Mouse (Mus musculus) urinary bladder, adult 18-20 months (tissue): ENCODE measurements around the gene Dach1.

Experiments used
- DNase-seq, 2 experiments: peaks; one replicate each; pipeline ENCODE4 v3.0.0; 2022; ENCODE audit warnings: low spot score in 2 of 2, mixed read lengths in 2 of 2

Gene Dach1

DNA sequence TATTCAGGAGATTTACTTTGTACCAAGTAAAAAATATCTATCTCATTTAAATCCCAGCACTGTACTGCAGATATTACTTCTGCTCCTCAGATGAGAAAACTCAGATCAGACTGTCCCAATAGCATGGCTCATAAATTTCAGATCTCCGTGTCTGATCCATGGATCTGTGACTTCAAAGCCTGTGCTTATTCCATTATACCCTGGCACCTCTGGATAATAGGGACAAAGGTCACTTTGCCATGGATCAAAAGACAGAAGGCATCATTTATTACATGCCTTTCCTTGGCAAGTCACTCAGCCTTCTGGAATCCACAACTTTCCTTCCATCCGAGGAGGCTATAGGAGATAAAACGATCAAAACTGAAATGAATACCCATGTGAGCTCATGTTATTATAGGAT is 132.4 kb downstream of the Dach1 start:
- no peak for DNase-seq

DNA sequence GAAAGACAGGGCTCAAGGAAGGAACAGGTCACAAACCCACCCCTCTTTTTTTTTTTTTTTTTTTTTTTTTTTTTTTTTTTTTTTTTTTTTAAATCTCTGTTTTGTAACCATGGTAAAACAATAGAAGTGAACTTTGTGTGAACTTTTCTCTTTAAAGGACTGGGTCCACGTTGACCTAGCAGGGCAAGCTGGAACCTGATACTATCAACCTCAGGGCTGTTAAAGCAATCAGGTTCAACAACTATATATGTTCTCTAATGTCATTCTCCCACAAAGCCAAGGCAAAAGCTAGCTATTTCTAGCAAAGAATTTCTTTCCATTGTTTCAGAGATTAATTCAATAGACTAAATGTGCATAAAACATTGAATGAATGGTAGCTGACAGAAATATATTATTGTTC is 134.3 kb downstream of the Dach1 start:
- peak in 1 of 2 experiments; percentile 3 for DNase-seq

DNA sequence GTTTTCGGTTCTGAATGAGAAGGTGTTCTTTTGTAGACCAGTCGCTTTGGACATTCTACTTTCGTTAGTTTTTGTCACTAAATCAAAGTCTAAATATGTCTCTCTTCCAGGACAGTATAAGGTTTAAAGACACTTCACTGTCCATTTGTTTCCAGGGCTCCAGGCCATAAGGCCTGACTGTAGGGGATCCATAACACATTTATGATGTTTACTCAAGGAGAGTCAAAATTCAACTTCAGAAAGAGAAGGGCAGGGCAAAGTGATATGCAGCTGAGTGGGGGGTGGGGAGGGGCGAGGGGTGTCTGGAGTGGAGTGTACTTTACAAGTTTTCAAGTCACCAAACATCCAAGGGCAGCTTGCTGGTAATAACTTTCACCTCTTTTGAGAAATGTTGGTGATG is 146.0 kb downstream of the Dach1 start:
- no peak for DNase-seq

DNA sequence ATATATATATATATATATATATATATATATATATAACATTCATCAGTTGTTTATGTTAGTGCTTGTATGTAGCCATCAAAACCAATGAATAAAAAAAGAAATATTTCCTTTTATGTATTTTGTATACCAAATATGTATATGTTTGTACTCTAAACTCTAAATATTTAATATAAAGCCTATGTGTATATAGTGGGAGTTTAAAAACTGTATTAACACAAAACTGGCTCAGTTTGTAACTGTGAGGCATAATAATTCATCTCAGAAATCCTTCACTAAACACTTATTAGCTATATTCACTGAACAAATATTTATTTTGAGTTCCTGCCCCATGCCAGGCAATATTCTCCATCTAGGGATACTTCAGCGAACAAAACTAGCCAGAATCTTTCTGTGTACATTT is 155.5 kb downstream of the Dach1 start:
- no peak for DNase-seq

DNA sequence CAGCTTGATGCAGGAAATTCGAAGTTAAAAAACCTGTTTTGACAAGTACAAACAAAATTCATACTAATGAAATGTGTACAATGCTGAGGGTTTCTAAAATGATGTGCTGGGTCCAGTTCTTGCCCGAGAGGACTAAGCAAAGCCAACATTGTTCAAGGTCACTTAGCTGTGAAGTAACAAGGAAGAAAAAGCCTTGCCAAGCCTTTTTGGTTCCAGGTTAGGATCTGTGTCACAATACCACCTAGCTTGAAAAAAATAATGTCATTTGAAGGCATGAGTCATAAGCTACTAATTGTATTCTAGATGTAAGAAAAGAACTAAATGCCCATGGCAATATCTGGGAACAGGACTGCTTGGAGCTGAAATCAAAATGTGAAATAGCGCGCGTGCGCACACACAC is 161.1 kb downstream of the Dach1 start:
- no peak for DNase-seq

DNA sequence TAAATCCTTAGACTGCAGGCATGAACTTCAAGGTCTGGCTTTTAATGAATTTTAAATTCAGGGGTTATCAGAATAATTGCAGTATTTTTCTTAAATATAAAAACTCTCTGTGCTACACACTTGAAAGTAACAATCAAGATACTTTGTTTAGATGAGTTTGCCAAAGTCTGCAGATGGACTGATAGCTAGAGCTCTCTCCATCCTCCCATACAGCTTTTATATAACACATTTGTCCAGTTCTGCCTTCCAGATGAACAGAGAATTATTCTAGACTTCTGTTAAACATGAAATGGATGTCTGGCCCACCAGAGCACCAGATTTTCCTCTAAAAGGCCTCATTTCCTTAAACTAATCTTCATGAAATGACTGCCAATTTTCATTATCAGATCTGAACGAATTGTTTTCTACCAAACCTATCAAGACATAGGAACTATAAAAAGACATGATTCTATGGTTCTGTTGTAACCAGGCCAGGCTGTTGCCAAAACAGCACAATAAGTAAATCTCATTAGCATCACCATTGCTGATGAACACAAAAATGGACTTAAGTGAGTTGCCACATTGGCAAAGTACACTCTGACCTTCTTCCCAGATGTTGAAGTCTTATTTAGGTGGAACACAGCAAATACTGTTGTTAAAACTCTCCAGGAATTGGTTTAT is 167.4 kb downstream of the Dach1 start:
- DNase-seq: no peak

DNA sequence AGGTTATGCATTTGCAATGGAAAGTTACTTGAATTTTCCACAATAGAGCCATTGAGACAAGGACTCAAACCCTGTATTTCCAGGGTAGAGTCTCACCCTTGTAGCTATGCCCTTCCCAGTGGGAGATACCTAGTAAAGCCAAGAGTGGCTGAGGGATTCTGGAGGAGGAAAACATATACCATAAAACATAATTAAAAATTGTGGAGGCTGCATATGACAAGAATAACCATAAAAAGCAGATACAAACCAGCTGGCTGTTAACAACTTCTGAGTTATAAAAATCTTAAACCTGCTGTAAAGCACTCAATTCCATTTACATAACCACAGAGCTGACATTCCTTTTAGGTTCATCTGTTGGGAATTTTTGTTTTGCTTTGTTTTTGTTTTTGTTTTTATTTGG is 171.0 kb downstream of the Dach1 start:
- no peak for DNase-seq

DNA sequence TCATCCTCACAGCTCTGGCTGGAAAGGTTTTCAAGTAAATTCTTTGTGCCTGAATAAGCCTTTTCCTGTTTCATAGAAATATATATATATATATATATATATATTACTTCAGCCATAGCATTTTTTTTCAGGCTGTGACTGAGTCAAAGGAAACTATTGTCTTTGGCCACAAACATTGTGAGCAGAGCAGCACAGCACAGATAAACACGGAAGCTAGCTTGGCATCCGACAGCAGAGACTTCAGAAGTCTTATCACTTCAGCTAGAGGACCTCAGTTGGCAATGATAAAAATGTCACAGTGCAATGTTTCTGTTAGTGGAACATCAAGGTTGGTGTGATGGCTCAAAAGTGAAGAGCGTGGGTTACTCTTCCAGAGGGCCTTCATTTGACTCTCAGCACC is 186.3 kb downstream of the Dach1 start:
- no peak for DNase-seq

DNA sequence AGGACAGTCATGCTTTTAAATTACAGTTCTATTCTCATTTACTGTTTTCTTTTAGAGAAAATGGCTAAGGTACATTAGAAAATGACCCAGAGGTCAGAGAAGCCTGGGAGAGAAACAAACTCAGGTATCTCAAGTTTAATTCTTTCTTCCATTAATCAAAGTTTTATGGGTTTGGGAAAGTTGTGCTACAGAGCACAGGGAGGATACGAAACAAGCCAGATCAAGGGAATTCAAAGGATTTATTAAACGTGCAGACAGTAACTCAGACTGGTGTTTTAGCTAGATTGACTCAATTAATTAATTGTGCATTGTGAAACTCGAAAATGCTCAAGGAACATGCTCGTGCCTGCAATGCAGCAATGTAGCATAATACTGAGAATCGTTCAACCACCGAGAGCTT is 186.9 kb downstream of the Dach1 start:
- no peak for DNase-seq

DNA sequence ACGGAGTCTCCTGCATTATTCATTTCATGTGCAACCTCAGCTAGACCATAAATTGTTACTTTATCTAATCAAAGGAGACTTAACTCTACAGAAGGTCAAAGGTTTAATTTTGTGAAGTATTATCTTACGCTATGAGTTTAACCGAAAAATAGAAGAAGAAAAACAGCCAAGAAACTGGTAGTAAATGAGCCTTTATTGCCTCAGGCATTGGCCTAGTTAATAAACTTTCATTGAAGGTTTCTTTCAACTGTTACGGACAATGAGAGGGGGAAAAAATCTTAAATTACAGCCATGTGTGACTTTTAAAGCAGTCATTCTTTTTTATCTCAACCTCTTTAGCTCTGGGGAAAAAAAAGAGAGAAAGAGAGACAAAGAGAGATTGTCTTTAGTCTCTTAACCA is 188.7 kb downstream of the Dach1 start:
- DNase-seq: no peak

DNA sequence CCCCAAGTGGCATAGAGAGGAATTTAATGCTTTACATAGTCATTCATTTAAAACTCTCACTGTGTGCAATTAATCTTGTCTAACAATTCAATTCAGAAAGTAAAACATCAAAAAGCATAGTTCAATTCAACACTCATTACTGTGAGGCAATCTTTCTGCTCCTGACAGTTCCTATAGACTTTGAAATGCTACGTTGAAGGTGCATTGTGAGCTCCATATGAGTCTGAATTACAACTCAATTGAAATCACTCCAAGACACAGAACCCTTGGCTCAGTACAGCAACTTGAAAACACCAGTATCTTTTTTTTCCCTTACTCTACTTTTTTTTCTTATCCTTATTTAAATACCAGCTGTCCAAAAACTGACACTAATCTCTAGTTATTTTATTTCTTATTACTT is 193.5 kb downstream of the Dach1 start:
- no peak for DNase-seq

DNA sequence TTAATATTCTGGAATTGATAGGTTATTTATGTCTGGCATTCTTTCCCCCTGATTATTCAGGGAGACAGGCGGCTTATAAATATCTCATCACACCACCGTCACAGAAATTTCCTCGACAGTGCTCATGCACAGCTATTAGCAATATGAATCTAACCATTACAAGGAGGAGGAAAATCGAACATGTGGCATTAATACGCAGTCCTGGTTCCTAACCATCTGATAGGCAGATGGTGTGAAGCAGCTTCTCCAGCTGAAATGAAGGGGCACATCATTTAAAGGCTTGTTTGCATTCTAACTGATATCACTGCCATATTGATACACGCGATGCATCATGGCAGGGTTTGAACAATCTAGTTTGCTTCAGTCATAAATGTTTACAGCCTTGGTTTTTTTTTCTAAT is 194.1 kb downstream of the Dach1 start:
- no peak for DNase-seq

DNA sequence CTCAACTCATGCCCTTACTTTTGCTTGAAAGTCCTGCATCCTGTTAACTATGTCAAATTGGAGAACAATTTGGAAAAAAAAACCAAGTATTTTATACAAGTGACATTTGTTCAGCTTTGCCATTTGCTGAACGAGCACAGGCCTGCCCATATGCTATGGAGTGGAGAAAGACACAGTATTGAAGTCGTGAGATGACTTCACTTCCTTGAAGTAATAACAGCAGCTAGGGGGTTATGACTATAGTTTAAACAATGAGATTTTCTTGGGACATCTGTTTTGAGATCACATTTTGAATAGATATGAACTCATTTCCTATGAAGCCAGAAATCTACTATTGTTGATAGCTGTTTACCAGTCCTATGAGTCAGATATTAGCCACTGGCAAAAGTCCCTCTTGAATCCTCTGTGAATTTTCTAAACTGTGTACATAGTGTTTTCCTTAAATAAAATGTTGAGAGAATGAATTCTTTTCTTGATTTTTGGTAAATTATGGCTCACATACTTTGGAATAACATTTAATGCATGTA is 205.0 kb downstream of the Dach1 start:
- no peak for DNase-seq

DNA sequence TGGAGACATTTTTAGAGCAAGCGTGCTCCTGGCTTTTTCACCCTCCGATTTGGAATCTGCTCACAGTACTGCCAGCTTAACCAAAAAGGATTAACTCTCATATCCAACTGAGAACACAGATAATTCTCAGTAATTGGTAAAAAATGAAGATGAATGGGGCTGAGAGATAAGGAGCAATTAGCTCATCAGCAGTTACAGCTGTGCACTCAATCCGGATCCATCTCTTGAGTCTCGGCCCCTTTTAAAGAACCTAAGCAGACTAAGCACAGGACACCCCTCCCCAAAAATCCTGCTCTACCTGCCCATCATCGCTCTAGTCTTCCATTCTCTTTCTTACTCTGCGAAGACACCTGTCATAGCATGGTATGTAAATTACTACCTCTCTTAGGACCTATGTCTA is 205.9 kb downstream of the Dach1 start:
- DNase-seq: no peak

DNA sequence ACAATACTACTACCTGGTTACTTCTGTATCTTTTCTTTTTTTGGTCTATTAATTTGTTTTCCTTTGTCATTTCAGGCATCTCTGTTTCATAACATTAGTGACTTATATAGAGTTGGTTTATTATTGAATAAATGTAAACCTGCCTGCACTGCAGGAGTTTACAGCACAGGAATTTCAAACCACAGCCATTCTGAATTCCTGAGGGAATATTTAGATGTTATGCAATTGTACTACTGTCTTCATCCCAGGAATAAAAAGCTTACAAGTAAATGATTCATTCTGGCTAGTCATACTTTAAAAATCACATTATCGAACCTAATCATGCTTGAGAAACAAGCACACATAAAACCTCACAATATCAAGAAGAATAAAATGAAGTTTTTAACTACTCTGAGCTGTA is 213.2 kb downstream of the Dach1 start:
- no peak for DNase-seq

DNA sequence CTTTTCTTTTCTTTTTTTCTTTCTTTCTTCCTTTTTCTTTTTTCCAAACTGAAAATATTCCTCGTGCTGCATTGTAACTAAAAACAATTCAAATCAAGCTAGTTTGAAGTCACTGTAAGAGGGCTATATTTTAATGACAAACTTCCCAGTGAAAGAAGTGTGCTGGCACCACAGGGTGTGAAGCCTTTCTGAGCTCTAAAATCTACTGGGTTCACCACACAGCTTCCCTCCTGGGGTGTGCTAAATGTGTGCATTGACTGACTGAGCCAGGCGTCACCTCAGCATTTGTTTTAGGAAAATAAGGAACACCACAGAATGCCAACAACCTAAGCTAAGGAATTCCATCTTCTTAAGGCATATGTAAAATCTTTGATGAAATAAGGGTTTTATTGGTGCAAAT is 224.1 kb downstream of the Dach1 start:
- no peak for DNase-seq

DNA sequence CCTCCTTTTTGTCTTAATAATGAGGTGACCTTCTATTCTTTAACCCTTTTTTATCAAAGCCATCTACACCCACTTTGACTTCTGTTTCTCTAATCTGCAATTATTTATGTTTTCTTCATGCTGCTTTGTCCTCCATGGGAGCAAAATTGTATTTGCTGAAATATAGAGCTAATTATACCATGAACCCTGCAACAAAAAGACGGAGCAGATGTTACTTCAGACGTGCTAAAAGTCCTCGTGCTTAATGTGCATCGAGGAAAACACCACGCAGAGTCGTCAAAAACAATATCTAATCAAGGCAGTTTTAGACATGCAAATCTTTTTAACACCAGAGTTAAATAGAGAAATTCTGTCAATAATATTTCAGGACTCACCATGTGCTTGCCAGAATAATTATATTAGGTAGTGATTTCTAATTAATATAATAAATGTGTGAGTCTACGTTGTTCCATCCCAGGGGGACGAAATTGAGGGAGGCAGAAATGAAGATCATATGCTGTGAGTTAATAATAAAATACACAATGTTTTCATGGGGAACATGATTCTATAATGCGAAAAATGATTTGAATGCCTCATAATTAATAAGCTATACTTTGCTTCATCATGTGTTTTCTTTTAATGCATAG is 224.8 kb downstream of the Dach1 start:
- DNase-seq: no peak

DNA sequence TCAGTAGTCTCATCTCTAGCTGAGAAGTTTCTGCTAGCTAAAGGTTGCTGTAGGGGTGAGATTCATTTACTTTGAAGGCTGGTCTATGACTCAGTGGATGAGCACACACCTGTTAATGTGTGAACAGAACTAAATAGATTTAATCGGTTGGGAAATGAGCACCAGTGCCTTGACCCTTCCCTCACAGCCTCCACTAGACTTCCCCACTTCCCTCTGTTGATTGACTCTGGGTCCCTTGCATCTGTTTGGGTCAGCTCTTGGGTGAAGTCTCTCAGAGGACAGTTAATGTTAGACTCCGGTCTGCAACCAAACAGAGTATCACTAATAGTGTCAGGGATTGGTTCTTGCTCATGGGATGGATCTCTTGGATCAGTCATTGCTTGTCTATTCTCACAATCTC is 227.2 kb downstream of the Dach1 start:
- no peak for DNase-seq

DNA sequence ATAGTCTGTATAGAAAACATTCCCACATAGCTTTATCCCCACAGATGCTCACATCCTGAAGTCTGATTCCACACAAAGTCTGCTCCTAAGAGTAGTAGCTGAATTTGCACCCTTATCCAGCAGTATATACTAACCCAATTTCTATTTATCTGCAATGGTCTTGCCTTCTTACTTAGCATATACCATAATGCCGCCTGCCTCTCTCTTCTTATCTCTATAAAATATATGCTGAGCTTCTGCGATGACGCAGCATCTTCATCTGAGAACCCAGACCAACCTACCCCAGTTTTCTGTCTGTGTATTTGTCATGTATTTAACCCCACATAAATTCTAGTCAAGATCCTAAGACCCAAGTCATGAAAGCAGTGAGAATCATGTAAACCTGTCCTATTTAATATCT is 272.9 kb downstream of the Dach1 start:
- no peak for DNase-seq

DNA sequence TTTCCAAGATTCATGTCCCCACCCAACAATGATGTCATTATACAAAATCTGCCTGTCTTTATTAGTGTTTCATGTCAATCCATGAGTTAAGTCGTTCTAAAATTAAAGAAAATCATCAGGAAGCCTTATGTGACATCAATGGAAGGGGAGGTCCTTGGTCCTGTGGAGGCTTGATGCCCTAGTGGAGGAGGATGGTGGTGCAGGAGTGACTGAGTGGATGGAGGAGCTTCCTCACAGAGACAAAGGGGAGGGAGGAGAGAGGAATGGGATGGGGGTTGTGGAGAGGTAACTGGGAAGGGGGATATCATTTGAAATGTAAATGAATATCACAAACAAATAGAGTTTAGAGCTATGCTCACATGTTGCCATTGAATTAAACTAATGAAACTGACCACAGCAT is 287.6 kb downstream of the Dach1 start:
- DNase-seq: no peak

DNA sequence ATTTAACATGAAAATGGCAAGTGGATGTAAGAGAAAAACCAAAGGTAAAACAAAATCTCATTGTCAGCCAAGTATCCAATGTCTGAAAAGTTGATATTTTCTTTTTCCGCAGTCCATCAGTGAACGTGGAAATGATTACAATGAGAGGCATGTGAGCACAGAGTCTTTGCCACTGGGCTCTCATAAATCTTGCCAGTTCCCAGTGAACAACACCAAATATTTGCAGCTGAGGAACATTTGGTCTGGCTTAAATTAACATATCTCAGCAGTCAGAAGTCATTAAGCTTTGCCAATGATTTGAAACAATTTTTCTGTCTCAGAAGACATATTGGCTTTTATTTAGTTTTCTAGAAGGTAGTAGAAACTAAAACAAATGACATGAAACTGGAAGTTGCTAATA is 298.6 kb downstream of the Dach1 start:
- DNase-seq: no peak

DNA sequence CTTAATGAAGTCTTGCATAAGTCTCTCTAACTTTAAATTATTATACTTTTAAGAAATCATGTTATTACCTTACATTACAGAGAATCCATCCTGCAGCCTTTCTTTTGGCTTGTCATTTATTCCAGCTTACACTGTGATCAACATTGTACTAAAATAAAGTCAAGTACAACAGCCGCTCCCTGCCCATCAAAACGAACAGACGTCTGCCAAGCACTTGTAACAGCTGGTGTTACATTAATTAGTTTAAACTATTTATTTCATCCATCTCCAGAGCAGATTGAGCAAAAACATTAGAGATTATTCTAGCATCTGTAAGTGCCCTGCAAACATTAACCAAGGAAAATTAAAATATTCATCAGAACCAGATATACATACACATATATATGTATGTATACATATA is 311.2 kb downstream of the Dach1 start:
- DNase-seq: no peak

DNA sequence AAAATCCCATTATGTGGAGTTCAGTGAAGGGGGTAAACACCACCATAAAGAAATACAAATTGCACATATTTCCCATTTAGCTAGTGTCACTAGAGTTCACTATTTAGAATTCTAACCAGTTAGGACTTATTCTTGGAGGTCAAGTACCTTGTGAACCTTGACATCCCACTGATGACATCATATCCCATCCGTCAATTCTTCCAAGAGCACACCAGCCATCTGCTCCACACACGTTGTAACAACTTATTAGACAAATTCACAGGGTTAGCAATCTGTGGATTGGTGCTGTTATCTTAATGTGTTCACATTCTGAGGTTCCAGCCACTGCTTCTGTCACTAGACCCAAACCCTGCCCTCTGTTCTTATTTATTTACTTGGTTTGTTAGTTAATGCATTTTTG is 312.3 kb downstream of the Dach1 start:
- DNase-seq: no peak

DNA sequence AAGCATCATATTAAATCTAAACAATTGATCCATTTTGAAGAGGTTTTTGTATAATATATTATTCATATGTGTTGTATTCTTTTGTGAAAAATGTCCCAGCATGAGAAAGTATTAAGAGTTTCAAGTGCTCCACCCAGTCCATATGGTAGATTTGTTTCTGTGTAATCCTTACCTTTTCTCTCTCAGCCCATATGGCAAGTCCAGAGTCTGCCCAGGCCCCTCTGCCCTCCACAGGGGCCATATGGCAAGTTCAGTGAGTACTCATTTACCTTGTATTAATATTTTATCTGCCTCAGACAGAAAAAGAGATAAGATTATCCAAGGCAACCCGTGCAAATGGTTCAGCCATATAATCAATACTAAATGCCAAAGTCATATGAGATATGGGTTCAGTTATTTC is 314.2 kb downstream of the Dach1 start:
- no peak for DNase-seq
